Mouse (Mus musculus): ENCODE results near the gene Majin.

The Majin gene

GRCm38 (mm10) chr19:6230411-6230810, 46.2 kb downstream of the Majin start:
- no peak for DNase-seq

GRCm38 (mm10) chr19:6231036-6231435, 46.8 kb downstream of the Majin start:
- no peak for DNase-seq

- DNase-seq, result no peak
Observed at GRCm38 (mm10) chr19:6233647-6234046, 49.5 kb downstream of the Majin start.

GRCm38 (mm10) chr19:6234337-6235083, 50.3 kb downstream of the Majin start:
- no peak for DNase-seq

DNA sequence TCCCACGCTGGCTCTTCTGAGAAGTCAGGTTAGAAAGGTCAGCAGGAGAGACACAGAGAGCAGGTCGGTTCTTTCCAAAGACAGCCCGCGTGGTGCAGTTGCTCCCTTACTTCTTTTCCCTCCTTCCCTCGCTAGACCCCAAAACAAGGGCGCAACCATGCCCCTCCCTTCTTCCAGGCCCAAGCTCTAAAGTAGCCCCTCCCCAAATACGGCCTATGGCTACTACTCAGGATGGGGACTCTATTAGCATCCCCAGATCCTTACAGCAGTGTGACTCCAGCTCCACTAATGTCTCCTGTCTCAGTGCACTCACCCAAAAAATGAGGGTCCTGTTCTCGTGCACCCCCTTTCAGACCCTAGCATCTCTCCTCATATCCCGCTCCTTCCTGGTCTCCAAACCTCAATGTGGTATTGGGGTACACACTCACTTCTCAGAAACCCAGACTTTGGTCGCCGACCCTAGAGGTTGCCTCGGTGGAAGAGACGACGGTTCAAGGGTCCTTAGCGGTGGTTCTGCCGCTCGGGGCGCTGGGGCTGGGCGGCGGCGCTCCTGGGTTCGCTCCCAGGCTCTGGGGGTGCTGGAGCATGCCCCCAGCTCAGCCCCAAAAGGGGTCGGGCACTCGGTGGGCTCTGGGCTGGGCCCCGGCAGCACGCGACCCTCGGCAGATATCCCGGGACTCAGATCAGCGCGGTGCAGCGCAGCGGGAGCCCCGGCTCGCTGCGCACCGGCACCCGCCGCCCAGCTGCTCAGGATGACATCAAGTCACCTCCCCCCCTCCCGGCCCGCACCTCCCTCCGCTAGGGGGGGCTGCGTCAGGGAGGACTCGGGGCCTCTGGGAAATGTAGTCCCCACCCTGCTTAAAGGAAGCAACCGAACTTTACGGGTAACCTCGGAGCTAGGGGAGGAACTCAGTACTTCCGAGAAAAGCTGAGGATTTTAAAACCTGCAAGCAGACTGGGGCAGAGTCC, 51.2 kb downstream of the Majin start, which contains the start of gene Ppp2r5b:
Gene Ppp2r5b, minus strand, starts transcription at position 789 of the 969 bp plus-strand sequence.
- peak; percentile 93 for DNase-seq

- peak; percentile 90 for DNase-seq
Observed at GRCm38 (mm10) chr19:6236053-6236441, 51.9 kb downstream of the Majin start.

DNA sequence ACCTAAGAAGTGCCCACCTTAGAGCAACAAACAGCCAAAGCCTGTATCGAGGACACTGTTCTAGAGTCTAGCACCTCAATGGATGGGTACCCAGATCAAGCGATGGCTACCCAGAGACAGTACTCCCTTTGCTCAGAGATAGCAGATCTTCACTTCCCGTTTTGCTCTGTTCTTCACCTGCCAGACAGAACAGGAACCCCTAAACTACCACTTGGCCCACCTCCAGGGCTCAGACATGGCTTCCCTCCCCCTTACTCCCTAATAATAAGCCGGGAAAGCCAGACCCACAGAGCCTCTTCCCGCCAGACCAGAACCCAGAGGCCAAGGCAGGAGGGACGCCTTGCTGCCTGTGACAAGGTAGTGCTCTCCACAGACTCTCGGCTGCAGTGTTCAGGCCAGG, 52.7 kb downstream of the Majin start:
- DNase-seq, result no peak

- DNase-seq, result no peak
Observed at GRCm38 (mm10) chr19:6238740-6239139, 54.6 kb downstream of the Majin start.

- no peak for DNase-seq
Observed at GRCm38 (mm10) chr19:6240136-6240535, 55.9 kb downstream of the Majin start.

DNA sequence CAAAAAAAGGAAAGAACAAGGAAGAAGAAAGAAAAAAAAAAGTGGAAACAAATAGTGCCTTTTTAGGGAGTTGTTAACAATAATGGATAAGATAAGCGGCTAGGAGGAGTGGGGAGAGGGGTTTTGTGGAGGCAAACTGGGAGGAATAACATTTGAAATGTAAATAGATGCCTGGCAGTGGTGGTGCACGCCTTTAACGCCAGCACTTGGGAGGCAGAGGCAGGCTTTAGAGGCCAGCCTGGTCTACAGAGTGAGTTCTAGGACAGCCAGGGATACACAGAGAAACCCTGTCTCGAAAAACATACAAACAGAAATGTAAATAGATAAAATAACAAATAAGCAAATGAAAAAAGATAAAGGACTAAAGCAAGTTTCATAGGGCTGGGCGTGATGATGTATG, 56.5 kb downstream of the Majin start:
- DNase-seq, result no peak

DNA sequence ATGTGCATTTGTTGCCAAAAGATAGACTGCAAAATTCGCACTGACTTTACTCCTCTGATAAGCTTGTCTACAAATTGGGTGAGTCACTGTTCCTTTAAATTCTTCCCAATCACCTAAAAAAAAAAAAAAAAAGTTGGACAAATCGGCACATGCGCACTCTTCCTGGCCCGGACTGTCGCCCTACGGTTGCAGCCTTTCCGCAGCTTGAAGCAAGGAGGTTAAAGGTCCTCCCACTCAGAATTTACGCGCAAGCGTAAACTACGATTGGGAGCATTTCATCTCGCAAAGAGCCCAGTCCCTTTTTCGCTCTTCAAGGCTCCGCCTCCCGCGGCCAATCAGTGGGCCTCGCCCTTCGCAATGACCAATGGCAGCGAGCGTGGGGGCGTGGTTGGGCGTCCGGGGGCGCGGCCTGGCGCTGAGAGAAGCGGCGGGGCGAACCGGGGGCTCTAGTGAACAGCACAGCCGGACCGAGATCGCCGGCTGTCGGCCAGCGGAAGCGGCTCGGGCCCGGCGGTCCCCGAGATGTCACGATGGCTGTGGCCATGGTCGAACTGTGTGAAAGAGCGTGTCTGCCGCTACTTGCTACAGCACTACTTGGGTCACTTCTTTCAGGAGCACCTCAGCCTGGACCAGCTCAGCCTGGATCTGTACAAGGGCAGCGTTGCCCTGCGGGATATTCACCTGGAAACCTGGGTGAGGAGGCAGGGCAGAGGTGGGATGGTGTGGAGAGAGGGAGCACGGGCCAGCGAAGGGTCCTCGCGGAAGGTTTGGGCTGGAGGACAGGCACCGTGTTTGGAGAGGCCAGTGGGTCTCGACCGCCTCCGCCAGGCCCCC, 57.3 kb downstream of the Majin start, which contains the start of gene Atg2a:
Gene Atg2a, plus strand, starts transcription at position 395 of the 834 bp plus-strand sequence.
- peak; percentile 97 for DNase-seq

GRCm38 (mm10) chr19:6242281-6242680, 58.1 kb downstream of the Majin start:
- DNase-seq, result no peak

GRCm38 (mm10) chr19:6243226-6243625, 59.0 kb downstream of the Majin start:
- DNase-seq, result no peak

DNA sequence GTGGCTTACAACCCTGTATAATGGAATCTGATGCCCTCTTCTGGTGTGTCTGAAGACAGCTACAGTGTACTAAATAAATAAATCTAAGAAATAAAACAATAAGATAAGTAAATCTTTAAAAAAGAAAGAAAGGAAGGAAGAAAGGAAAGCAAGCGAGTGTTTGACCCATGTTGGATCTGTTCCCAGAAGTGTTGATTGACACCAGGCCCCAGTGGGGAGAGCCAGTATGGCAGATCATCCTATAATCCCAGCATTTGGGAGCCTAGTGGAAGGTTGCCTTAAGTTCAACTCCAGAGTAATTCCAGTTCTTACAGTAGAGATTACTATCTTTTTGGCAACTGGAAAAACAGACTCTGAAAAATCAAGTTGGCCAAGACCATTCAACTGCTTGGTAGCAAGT, 61.6 kb downstream of the Majin start:
- no peak for DNase-seq

- no peak for DNase-seq
Observed at GRCm38 (mm10) chr19:6247526-6248300, 63.5 kb downstream of the Majin start.

DNA sequence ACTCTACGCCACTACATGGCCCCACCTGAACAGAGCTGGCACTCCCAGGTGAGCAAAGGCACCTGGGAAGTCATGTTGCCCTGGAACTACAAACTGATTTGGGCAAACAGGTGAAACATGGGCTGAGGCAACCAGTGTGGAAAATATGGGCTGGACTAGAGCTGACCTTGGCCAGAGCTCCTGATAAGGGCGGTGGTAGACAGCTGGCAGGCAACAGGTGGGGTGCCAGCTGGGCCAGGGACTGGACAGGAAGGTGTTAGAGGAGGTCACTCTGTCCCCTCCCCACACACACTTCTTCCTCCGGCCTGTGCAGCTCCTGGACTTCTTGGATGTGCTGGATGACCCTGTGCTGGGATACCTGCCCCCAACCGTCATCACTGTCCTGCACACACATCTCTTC, 68.8 kb downstream of the Majin start:
- no peak for DNase-seq

- DNase-seq, result no peak
Observed at GRCm38 (mm10) chr19:6260428-6260827, 76.2 kb downstream of the Majin start.

DNA sequence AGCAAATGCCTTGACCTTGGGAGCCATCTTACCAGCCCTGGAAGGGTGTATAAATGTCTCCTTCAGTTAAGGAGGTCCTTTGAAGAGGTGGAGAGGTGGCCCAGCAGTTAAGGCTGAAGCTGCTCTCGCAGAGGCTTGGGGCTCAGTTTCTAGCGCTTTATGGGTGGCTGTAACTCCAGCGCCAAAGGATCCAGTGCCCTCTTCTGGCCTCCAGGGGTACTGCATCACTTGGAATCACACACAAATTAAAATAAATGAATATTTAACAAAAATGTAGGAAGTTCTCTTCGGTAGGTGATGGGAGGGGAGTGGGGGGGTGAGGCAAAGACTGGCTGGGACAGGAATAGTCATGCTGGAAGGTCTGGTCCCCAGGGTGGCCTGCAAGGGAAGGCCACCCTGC, 76.8 kb downstream of the Majin start:
- DNase-seq, result no peak

- DNase-seq, result no peak
Observed at GRCm38 (mm10) chr19:6261379-6261778, 77.2 kb downstream of the Majin start.

DNA sequence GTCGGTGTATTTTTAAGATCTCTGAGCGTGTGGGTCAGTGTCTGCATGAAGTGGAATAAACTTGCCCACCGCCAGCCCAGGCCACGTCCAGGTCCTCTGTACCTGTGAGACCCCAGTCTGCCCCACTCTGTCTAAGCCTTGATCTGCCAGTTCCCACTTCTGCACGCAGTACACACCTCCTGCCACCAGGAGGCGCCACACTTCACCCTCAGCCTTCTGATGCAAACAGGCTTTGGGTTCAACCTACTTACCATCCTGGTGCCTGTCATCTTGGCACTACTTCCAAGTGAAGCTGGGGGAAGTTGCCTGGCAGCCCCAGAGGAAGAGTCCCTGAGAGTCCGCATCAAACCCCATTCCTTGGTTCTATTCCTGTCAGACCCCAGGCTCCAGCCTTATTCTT, 78.0 kb downstream of the Majin start:
- peak; percentile 67 for DNase-seq

DNA sequence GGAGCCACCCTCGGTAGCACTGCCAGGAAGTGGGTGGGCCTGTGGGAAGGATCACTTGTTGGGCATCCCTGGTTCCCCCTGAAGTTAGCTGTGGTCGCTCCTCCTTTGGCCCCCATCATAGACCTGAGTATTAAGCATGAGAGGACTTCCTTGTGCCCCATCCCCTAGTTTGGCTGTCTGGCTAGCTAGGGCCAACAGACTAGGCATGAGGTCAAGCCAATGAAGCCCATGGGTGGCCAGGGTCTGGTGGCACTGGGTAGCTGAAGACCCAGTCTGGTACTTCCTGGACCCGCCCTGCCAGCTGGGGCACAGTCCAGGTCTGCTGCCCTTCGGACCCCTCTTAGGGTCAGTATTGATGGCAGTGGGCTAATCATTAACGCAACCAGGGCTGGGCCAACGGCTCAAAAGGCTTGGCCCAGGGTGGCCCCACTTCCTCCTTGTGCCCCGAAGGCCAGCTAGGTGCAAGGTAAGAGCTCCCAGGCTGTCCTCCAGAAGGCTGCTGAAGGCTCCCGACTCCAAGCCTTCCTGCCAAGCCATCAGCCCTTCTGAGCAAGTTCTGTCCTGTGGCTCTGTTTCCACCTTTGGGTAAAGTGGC, 78.7 kb downstream of the Majin start:
- no peak for DNase-seq

DNA sequence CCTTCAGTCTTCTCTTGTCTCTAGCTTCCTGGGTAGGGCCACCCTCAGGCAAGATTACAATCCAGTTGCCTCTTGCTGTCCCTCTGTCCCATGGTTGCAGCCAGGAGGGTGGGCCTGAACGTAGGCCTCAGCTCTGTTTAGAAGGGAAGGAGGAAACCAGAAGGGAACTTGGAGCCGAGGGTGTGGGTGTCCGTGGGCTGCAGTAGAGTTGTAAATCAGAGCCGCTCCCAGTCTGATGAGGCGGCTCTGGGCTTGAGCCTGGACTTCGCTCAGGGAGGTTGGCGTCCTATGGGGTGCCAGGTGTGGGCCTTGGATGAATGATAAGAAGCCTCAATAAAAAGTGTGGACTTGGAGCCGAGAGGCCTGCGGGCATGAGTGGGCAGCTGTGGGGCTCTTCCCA, 80.0 kb downstream of the Majin start:
- no peak for DNase-seq
